Mouse (Mus musculus): ENCODE results near the gene Ssu2. TPM values are rescaled to one million over a fixed set of nuclear protein-coding genes. Genes with fewer than 3 reads are reported as not detected.
A peak's percentile ranks its signal among the peaks of the same experiment; 100 is the strongest.

The Ssu2 gene
- polyA plus RNA-seq, 1 experiment from 2014 or later = not detected

DNA sequence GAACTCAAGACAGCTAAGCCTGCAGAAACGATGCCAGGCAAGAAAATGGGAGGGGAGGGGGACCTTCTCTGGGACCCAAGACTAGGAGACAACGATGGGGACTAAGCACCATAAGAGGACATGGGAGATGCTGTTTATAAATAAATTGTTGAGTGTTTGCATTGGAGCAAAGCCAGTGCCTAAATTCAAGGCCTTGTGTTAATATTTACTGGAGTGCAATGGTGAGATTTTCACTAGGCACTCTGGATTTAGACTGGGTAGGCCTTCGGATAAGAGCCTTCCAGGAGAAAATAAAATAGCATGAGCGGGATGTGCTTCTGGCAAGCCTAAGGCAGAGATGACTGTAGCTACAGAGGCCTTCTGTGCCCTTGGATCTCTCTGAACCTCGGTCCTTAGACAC is 64.9 kb downstream of the Ssu2 start:
- H3K9ac ChIP-seq (replicated peaks; ENCODE audit: low read depth, low read length) = no peak overlapping the region
- WGBS = 83% methylated on average over 5 of the region's 5 CpGs
- no peak overlapping the region for H3K4me3 ChIP-seq (replicated peaks; ENCODE audit: low read length)
- H3K36me3 ChIP-seq (ENCODE audit: control insufficient read depth, insufficient read depth) = no peaks in the 10 kb centered on the region
- no peaks in the 10 kb centered on the region for H3K27me3 ChIP-seq (replicated peaks; ENCODE audit: control insufficient read depth, insufficient read depth, low read length)
- H3K4me2 ChIP-seq (ENCODE audit: low read length) = no peak overlapping the region
- no peaks in the 10 kb centered on the region for H3K4me1 ChIP-seq (replicated peaks; ENCODE audit: control insufficient read depth, insufficient read depth, low read length)
- no peak for ATAC-seq
- no peaks in the 10 kb centered on the region for H3K9me3 ChIP-seq (ENCODE audit: control insufficient read depth, low read length)
- H3K27ac ChIP-seq (ENCODE audit: low read length) = no peak overlapping the region

GRCm38 (mm10) chr6:112320679-112321078 is 67.1 kb downstream of the Ssu2 start:
- Histone ChIP-seq H3K9me3 (ENCODE audit: control insufficient read depth, low read length) (no peaks in the 10 kb centered on the region), H3K36me3 (ENCODE audit: control insufficient read depth, insufficient read depth) (no peaks in the 10 kb centered on the region), H3K27ac (ENCODE audit: low read length) (no peak overlapping the region), H3K4me3 (replicated peaks; ENCODE audit: low read length) (no peak overlapping the region), H3K27me3 (replicated peaks; ENCODE audit: control insufficient read depth, insufficient read depth, low read length) (no peaks in the 10 kb centered on the region), H3K4me2 (ENCODE audit: low read length) (no peak overlapping the region), H3K9ac (replicated peaks; ENCODE audit: low read depth, low read length) (no peak overlapping the region), H3K4me1 (replicated peaks; ENCODE audit: control insufficient read depth, insufficient read depth, low read length) (no peaks in the 10 kb centered on the region)
- 0 out of 2 replicates have a peak, but pooled peaks have one; percentile 20 for ATAC-seq
- 39% methylated on average over 5 of the region's 5 CpGs for WGBS

GRCm38 (mm10) chr6:112319449-112319848 is 68.4 kb downstream of the Ssu2 start:
- no peak overlapping the region for H3K4me3 ChIP-seq (replicated peaks; ENCODE audit: low read length)
- H3K36me3 ChIP-seq (ENCODE audit: control insufficient read depth, insufficient read depth) = no peaks in the 10 kb centered on the region
- H3K9ac ChIP-seq (replicated peaks; ENCODE audit: low read depth, low read length) = no peak overlapping the region
- H3K9me3 ChIP-seq (ENCODE audit: control insufficient read depth, low read length) = no peaks in the 10 kb centered on the region
- no peaks in the 10 kb centered on the region for H3K4me1 ChIP-seq (replicated peaks; ENCODE audit: control insufficient read depth, insufficient read depth, low read length)
- no peaks in the 10 kb centered on the region for H3K27me3 ChIP-seq (replicated peaks; ENCODE audit: control insufficient read depth, insufficient read depth, low read length)
- no peak overlapping the region for H3K4me2 ChIP-seq (ENCODE audit: low read length)
- no peak for ATAC-seq
- WGBS = 92% methylated on average over 4 of the region's 4 CpGs
- no peak overlapping the region for H3K27ac ChIP-seq (ENCODE audit: low read length)

GRCm38 (mm10) chr6:112311385-112311784 is 76.4 kb downstream of the Ssu2 start:
- Histone ChIP-seq H3K9me3 (ENCODE audit: control insufficient read depth, low read length) (no peaks in the 10 kb centered on the region), H3K36me3 (ENCODE audit: control insufficient read depth, insufficient read depth) (no peaks in the 10 kb centered on the region), H3K27ac (ENCODE audit: low read length) (no peak overlapping the region), H3K9ac (replicated peaks; ENCODE audit: low read depth, low read length) (no peak overlapping the region), H3K4me3 (replicated peaks; ENCODE audit: low read length) (no peak overlapping the region), H3K27me3 (replicated peaks; ENCODE audit: control insufficient read depth, insufficient read depth, low read length) (no peaks in the 10 kb centered on the region), H3K4me1 (replicated peaks; ENCODE audit: control insufficient read depth, insufficient read depth, low read length) (peaks cover 6% of the 10 kb centered on the region; the same call in 1 of the 2 replicates), H3K4me2 (ENCODE audit: low read length) (no peak overlapping the region)
- ATAC-seq = peak; percentile 95
- WGBS = 8% methylated on average over 4 of the region's 4 CpGs

DNA sequence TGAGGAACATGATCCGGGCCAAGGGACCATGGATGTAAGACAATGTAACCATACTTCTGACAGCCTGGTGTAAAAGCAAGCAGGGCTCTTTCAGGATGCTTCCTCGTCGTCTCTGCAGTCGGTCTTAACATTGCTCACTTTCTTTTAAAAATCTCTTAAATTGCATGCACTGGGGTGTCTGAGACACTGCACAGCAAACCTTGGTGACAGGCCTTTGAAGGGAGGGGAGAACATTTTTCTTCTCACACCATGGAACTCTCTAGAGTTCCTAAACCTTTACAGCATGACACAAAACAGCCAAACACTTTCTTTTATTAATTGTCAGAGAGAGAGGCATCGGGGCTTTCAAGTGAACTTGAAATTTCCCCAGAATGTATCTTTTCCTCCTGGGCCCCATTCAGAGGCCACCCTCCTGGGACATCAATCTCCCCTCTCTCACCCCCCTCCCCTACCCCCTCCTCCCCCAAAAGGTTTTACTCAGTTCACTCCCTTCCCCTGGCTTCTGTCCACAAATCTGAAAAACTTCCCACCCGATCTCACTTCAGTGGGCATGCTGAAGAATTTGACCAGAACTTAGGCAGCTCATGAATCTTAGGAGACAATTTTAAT is 78.4 kb downstream of the Ssu2 start:
- Histone ChIP-seq H3K4me2 (ENCODE audit: low read length) (no peak overlapping the region), H3K4me1 (replicated peaks; ENCODE audit: control insufficient read depth, insufficient read depth, low read length) (peaks cover 6% of the 10 kb centered on the region; the same call in 1 of the 2 replicates), H3K27ac (ENCODE audit: low read length) (no peak overlapping the region), H3K9me3 (ENCODE audit: control insufficient read depth, low read length) (no peaks in the 10 kb centered on the region), H3K9ac (replicated peaks; ENCODE audit: low read depth, low read length) (no peak overlapping the region), H3K36me3 (ENCODE audit: control insufficient read depth, insufficient read depth) (no peaks in the 10 kb centered on the region), H3K4me3 (replicated peaks; ENCODE audit: low read length) (no peak overlapping the region), H3K27me3 (replicated peaks; ENCODE audit: control insufficient read depth, insufficient read depth, low read length) (no peaks in the 10 kb centered on the region)
- 67% methylated on average over 6 of the region's 6 CpGs for WGBS
- ATAC-seq = no peak

Other genes with a start within 250 kb of the Ssu2 start
- gene Lmcd1, start 114.3 kb downstream of the Ssu2 start, polyA plus RNA-seq (2015; fragmentation: Nextera tagmentation; extraction: Ambion mirVana) = 10.6 and 13.6 TPM in 2 replicates
- 0.29 TPM in 1 of 2 replicates, not detected in the other for gene Cav3, start 71.5 kb upstream of the Ssu2 start, polyA plus RNA-seq (2015; fragmentation: Nextera tagmentation; extraction: Ambion mirVana)
- gene Oxtr, start 101.9 kb upstream of the Ssu2 start, polyA plus RNA-seq (2015; fragmentation: Nextera tagmentation; extraction: Ambion mirVana) = 0.75 and 1.5 TPM in 2 replicates

Data from forebrain, embryonic 16.5 days (tissue).